Mouse (Mus musculus): ENCODE results near the gene Cpz.
A peak's percentile ranks its signal among the peaks of the same experiment; 100 is the strongest.

Cpz gene

GRCm38 (mm10) chr5:35530442-35530841 lies 4.9 kb upstream of the Cpz start:
- DNase-seq (ENCODE audit: low spot score in 2 of 2) = peak; percentile 20 to 72

- DNase-seq (ENCODE audit: low spot score in 2 of 2) = no peak
Observed at GRCm38 (mm10) chr5:35524381-35524780, 1.1 kb downstream of the Cpz start.

- peak in 1 of 2 experiments; percentile 20 for DNase-seq (ENCODE audit: low spot score in 2 of 2)
Observed at GRCm38 (mm10) chr5:35523735-35524134, 1.8 kb downstream of the Cpz start.

DNA sequence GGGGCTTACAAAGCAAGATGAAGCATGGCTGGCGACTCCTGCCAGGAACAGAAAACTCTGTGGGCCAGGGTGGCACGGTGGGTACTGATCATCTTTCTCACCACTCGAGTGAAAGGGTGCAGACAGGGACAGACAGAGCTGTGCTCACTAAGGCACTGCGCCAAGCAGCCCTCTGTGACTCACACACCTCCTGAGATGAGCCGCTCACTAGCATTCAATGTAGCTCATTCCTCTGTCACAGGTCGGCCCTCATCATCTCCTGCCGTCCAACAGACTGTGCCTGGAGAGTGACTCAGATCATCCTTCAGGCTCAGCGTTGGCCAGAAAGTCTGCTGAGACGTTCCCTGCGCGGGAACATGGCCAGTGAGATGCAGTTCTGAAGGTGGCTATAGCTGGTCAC lies 8.7 kb downstream of the Cpz start:
- DNase-seq (ENCODE audit: low spot score in 2 of 2) = no peak

GRCm38 (mm10) chr5:35510589-35510988 lies 14.9 kb downstream of the Cpz start:
- DNase-seq (ENCODE audit: low spot score in 2 of 2) = no peak

GRCm38 (mm10) chr5:35505016-35505415 lies 20.5 kb downstream of the Cpz start:
- DNase-seq (ENCODE audit: low spot score in 2 of 2) = no peak

DNA sequence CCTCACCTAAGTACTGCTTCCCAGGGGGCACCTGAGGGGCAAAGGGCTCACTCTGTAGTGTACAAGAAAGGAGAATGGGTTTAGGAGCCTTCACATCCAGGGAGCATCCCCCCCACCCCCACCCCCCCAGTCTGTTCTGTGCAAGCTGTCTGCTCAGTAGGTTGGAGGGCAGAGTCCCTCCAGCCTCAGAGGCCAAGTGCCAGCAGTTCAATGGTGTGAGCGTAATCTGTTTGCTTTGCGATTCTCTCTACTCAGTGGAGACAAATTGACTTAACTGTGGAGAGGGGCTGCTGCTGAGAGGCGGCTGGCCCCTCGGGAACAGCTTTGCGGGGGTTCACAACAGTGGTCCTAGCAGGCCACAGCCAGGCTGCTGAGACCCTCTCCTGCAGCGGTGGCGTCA lies 28.2 kb downstream of the Cpz start:
- no peak for DNase-seq (ENCODE audit: low spot score in 2 of 2)

DNA sequence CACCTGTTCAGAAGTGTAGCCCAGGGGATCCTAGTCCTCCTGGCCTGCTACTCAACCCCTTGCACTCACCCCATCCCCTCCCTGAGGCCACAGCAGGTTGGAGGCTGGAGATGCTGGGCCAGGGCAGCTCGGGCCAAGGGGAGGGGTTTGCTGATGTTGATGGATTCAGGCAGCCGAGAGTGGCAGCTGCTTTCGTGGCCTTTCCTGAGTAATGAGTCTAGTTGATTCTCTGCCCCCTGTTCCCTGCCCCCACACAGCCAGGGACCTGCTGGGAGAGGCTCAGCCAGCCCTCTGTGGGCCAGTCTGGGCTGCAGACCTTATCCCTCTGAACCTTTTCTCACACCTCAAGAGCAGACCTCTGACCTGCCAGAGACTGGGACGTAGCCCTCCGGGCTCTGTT lies 29.5 kb downstream of the Cpz start:
- DNase-seq (ENCODE audit: low spot score in 2 of 2) = no peak

DNA sequence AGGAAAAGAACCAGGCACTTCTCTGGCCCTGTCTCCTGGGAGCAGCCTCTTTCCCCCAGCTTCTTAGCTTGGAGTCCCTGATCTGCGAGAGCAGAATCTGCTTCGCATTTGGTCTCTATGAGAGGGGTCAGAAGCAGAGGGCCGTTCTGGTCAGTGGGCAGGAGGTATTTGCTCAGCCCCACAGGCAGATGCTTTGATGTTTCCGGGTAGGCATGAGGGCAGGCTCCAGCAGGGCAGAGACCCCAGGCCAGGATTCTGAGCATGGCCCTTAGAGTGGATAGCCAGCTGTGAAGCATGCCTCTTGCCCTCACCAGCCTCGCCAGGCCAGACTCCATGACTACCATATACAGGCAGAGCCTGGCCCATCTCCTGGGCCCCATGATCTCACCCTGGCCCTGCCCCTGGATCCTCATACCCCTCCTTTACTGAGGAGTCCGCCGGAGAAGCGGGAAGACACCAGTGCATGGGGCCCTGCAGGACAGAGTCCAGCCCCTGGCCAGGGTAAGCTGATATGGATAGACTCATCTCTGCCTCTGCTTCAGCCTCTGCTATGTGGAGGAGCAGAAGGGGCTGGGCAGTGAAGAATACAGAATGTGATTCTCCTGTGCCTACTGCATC lies 30.6 kb downstream of the Cpz start:
- no peak for DNase-seq (ENCODE audit: low spot score in 2 of 2)

DNA sequence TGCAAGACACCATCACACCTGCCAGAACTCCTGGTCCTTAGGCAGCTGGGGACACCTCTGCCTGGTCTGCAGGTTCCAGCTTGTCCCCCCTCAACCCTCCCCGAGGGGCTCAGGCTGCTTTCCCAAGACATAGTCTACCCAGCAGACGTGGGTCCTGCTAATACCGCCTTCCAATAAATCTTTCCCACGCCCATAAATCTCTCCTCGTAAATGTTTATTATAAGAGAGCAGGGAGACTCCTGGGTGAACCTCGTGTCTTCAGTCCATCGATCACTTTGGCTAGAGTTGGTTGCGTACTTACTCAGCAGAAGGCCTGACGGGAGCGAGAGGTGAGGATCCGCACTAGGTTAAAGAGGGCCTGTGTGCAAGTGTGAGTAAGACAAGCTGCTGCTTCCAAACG lies 31.7 kb downstream of the Cpz start:
- no peak for DNase-seq (ENCODE audit: low spot score in 2 of 2)

- no peak for DNase-seq (ENCODE audit: low spot score in 2 of 2)
Observed at GRCm38 (mm10) chr5:35479521-35479920, 46.0 kb downstream of the Cpz start.

GRCm38 (mm10) chr5:35475236-35475635 lies 50.3 kb downstream of the Cpz start:
- DNase-seq (ENCODE audit: low spot score in 2 of 2) = no peak

DNA sequence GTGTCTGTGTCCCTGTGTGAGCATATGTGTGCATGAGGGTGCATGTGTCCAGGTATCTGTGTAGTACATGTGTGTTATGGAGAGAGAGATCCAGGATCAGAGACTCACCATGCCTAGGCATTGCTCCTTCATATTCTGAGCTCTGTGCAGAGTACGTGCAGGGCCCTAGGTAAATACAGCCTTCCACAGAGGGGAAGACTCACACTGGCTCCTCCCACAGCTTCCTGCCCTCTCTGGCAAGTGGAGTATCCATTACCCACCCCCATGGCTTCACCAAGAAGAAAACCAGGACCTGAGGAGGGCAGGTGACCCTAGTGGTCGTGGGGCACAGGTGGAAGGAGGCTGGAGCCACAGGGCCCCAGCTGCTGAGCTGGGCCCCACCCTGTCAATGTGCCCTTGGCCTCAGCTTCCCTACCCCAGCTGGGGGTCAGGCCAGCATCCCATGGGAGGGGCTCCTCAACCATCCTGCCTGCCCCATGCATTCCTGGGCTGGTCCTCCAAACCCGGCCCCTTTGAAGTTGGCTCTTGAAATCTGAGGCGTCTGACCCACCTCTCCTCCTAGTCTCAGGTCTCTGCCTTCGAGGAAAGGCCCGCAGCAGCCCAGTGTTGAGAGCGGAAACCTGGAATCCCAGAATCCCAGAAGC lies 54.5 kb downstream of the Cpz start:
- no peak for DNase-seq (ENCODE audit: low spot score in 2 of 2)

DNA sequence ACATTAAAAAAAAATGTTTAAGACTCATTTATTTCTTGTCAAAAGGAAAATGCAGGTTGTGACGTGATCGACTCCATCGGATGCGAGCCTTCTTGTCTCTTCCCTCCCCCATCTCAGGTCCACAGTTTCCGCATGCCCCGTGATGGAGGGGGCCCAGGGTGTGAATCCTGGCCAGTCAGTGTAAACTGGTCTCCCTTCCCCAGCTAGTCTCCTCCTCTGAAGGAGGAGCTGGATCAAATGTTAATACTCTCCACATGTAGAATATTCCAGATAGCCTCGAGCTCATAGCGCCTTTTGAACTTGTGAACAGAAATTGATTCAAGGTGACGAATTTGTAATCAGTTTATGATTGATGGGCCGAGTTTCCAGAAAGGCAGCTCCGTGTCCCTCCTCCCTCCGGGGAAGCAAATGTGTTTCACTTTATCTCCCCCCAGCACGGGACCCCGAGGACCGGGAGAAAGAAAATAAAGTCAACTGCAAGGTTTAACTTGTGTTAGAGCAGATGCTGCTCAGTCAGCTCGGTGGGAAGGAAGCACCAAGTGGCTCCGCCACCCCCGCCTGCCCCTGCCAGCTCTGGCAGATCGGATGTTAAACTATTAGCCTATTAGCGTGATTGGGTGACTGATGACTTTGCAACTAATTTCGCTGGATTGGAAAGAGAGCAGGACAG lies 59.4 kb downstream of the Cpz start:
- DNase-seq (ENCODE audit: low spot score in 2 of 2) = no peak

GRCm38 (mm10) chr5:35462081-35462480 lies 63.4 kb downstream of the Cpz start:
- DNase-seq (ENCODE audit: low spot score in 2 of 2) = no peak

DNA sequence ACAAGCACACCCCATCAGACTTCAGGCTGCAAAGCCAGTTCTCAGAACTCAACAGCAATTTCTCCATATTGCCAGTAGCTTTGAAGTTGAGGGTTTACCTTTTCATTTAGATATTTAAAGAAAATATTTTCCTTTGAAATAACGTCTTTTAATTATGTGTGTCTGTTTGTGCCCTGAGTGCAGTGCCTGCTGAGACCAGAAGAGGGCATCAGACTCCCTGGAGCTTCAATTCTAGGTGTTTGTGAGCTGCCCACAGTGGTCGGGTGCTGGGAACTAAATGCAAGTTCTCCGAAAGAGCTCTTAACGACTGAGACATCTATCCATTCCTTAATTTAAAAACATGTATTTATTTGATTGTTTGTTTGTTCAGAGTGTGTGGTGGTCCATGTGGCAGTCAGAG lies 65.7 kb downstream of the Cpz start:
- no peak for DNase-seq (ENCODE audit: low spot score in 2 of 2)

GRCm38 (mm10) chr5:35458267-35458666 lies 67.2 kb downstream of the Cpz start:
- DNase-seq (ENCODE audit: low spot score in 2 of 2) = no peak

DNA sequence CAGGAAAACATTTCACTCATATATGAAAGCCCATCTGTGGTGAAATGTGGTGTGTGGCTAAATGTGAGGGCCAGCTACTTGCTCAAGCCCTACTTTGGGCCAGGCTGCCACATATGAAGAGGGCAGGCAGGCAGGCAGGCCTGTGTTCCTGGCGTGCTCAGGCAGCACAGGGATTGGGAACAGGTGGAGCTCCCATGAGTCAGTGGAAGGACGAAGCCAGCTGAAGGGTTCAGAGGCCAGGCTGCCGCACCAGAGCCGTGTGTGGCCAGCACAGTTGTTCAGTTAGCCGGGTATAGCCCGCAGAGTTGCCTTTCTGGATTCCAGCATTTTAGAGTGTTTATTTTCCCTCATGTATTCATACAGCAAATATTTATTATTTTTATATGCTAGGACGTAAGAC lies 68.1 kb downstream of the Cpz start:
- DNase-seq (ENCODE audit: low spot score in 2 of 2) = no peak

DNA sequence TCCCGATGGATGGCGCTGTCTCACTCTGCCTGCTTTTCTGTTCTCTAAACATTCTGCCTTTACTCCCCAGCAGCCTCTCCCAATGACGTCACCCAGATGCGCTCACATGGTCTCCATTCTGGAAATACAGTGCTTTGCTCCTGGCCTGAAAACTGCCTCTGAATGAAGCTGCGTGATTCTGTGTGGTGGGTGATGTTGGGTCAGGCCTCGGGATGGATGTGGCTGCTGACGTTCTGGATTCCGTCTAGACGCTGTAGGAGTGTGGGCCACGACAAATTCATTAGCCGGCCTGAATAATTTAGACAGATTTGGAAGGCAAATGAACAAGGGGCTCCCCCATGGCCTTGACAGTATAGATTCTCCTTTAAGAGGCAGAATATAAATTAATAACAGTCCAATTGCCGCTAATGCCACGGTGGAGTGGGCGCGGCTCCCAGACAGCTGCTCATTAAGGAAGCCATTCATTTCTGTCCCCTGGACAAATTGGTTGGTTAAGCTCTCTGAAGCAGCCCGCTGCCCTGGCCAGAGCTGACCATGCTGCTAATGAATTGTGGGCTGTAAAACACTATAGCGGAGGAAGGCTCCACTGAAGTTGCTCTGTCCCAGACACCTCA lies 71.2 kb downstream of the Cpz start:
- no peak for DNase-seq (ENCODE audit: low spot score in 2 of 2)

All from spleen, postnatal 4 days (tissue).